Mouse (Mus musculus): ENCODE results near the gene Rangrf.

DNA sequence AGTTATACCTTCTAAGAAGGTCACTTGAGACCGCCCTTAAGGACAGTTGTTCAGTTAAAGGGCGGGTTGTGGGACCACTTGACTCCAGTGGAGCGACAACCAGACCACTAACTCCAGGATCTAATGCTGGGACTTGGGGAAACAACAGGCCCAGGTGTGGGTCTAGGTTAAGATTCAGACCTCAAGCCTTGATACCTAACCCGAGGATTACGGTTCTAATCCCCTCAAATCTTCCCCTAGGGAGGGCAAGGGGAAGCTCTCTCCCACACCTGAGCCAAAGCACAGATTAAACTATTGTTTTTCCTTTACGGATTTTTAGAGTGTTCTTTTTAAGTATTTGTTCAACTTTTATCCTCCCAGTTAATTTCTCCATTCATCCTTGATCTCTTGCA, 930 bp downstream of the Rangrf start:
- TF ChIP-seq CTCF (IDR thresholded peaks at IDR 0.05; ENCODE audit: low read depth, low read length), result no peak
- no peak for TF ChIP-seq TAL1 (conservative IDR thresholded peaks at IDR 0.05; ENCODE audit: low read depth, low read length)
- TF ChIP-seq GATA1 (IDR thresholded peaks at IDR 0.05; ENCODE audit: borderline replicate concordance, low read length), result no peak

All from G1E (cell line).